Mouse (Mus musculus): ENCODE results near the gene Slc7a7. TPM values are rescaled to one million over a fixed set of nuclear protein-coding genes. Genes with fewer than 3 reads are reported as not detected.

The Slc7a7 gene
- total RNA-seq, 2 experiments from 2014 or later: 2.5 to 2.7 TPM

DNA sequence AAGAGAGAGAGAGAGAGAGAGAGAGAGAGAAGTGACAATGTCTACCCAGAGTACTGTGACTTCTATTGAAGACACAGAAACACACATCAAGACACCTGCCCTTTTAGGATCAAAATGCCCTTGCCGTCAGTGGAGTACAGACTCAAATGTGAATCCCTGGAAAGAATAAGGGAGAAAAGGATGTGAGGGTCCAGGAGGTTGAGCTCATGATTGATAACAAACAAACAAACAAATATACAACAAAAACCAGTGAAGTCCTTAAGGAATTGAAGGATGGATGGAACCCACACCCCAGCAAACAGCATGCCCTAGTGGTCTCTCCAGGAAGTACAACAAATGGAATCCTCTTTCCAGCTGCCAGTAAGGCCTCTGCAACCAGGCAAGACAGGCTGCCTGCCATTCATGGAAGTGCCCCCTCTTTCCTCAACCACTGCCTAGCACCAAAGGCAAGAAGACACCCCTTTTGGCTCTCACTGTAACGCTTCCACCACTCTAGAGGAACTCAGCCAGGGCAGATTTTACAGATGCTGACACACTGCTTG lies 4.9 kb downstream of the Slc7a7 start:
- peak; percentile 68 to 73 for DNase-seq (ENCODE audit: low spot score in 2 of 2)

DNA sequence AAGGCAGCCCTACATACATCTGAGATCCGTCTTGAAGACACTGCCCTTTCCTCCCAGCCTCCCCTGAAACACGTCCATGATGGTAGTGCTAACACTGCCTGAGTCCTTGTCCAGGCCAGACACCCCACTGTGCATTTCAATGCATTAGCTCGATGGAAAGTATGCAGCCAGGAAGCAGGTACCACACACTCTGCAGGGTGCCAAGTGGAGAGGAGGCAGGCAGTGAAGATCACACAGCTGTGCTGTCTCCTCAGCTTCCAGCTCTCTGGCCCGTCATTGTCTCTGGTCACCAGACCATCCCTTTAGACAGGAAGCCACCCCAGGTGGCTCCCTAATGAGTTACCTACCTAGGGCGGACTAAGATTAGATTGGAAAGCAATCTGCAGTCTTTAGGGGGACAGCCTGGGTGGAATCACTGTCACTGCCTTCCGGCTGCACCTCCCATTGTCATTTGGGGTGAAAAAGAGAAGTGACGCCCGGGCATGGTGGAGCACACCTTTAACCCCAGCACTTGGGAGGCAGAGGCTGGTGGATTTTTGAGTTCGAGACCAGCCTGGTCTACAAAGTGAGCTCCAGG lies 5.5 kb downstream of the Slc7a7 start:
- DNase-seq (ENCODE audit: low spot score in 2 of 2): no peak

- no peak for DNase-seq (ENCODE audit: low spot score in 2 of 2)
Observed at GRCm38 (mm10) chr14:54409980-54410810, 7.4 kb downstream of the Slc7a7 start.

GRCm38 (mm10) chr14:54409057-54409645 lies 8.4 kb downstream of the Slc7a7 start:
- no peak for DNase-seq (ENCODE audit: low spot score in 2 of 2)

- DNase-seq (ENCODE audit: low spot score in 2 of 2): no peak
Observed at GRCm38 (mm10) chr14:54408336-54409056, 9.1 kb downstream of the Slc7a7 start.

DNA sequence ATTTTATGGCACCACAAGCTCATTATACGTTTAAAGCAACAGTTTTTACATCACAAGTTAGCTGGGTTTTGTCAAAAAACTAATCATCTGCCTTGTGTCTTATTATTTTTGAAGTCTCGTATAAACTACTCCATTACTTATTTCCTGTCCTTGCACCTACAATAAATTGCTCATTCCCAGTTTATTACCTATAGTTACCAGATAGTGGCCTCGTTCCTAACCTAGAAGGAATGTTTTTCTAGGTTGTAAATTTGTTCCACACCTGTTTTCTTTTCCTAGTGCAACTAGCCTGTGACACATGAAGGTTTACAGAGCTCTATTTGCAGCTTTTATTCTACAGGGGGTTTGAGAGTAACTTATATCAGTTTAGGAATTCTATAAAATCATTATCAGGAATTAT lies 15.9 kb downstream of the Slc7a7 start:
- DNase-seq (ENCODE audit: low spot score in 2 of 2): no peak

- DNase-seq (ENCODE audit: low spot score in 2 of 2): no peak
Observed at GRCm38 (mm10) chr14:54398921-54399382, 18.6 kb downstream of the Slc7a7 start.

DNA sequence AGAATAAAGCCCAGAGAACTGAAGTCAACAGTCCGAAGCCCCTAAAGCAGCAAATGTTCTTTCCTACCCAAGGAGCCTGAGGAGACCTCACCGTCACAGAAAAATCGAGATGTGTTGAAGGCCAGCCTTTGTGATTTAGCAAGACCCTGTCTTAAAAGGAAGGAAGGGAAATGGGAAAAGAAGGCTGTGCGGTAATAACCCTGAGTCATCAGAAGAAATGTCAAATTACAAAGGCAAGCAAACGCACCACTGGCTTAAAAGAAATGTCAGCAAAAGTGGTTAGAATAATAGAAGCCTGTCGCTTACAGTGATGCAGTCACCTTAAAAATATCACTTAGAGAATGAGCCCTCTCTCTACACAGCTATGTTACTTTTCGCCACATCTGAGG lies 19.1 kb downstream of the Slc7a7 start:
- DNase-seq (ENCODE audit: low spot score in 2 of 2): no peak

DNA sequence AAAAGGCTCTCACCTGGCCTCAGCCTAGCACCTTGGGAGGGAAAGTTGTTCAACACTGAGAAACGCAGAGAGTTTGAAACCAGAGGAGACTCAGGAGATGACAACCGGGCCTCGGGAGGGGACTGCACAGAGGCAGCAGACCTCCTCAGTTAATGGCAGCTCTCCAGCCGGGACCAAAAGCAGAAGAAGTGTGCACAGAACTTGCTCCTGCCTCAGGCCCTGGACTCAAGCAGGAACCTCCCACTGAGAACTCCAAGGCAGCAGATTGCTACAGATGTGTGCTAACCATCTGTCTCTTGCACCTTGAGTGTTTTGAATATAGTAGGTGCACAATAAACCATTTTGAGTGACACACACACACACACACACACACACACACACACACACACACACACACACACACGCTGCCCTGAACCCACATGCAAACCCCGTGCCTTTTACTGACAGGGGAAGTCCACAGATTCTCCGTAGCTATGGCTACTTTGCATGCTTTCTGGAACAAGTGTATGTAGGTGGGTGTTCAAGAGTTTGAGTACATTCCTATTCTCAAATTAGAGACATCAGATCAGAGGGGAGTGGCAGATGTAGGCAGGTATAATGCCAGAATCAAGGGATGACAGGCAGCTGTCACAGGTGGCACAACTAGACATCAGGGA lies 19.6 kb downstream of the Slc7a7 start:
- no peak for DNase-seq (ENCODE audit: low spot score in 2 of 2)

DNA sequence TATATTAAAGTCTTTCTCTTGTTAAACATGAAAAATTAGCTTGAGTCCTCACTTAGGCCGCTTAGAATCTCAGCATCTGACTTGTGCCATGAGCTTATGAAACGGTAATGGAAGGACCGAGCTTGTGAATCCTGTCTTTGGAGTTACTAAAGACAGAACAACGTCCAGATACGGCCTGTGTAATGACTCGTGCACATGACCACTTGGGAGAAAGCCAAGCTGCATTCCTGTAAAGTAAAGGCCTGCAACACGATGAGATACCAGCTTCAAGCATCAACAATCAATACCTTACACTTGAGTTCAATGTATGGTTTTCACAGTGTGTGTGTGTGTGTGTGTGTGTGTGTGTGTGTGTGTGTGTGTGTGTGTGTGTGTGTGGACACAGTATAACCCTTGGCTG lies 20.9 kb downstream of the Slc7a7 start:
- DNase-seq (ENCODE audit: low spot score in 2 of 2): no peak

DNA sequence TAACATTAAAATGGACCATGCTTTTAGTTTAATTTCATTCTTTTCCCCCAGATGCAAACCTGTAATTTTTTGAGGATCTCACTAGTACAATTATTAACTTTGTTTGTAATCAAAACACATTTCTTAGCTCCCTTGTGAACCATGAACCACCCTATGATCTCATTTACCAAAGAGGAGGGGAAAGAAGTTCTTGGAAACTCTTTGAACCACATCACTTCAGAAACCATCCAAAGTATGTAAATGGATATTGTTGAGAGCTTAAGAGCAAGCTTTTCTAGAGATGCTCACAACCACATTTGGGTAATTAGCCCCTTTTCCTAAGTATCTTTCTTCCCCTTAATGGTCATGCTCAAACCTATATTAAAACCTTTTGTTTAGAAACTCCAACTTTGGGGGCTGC lies 23.3 kb downstream of the Slc7a7 start:
- no peak for DNase-seq (ENCODE audit: low spot score in 2 of 2)

DNA sequence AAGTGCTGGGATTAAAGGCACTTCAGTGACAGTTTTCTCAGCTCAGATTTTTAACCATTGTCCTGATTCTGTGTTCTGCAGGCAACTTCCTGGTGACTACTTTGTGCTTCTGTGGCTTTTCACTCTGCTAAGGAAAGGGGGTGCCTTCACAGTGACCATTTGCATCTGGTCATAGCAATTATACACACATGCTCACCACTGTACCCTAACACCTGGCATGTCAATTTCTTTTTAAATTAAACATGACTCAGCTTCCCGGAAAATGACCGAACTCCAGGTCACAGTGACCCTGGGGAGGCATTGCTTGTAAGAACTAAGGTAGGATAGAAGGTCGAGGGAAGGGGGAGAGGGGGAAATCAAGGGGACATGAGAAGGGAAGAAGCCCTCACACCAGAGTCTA lies 23.8 kb downstream of the Slc7a7 start:
- DNase-seq (ENCODE audit: low spot score in 2 of 2): no peak

DNA sequence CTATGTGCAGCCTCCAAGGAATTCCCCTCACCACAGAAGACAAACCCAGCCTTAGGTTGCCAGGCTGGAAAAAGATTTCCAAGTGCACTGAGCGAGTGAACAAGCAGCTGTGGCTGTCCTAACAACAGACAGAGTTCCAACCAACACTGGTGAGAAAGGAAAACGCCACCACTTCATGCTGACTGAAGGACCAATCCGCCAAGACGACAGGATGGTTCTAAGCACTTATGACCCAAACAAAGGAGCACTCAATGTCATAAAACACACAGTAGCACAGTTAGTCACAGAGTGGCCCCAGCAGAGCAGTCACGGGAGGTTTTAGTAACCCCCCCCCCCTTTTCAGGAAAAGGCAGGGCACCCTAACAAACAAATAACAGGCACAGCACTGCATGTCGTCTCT lies 26.7 kb downstream of the Slc7a7 start:
- DNase-seq (ENCODE audit: low spot score in 2 of 2): no peak

- DNase-seq (ENCODE audit: low spot score in 2 of 2): no peak
Observed at GRCm38 (mm10) chr14:54387546-54387945, 30.0 kb downstream of the Slc7a7 start.

GRCm38 (mm10) chr14:54385968-54386618 lies 31.5 kb downstream of the Slc7a7 start:
- no peak for DNase-seq (ENCODE audit: low spot score in 2 of 2)

DNA sequence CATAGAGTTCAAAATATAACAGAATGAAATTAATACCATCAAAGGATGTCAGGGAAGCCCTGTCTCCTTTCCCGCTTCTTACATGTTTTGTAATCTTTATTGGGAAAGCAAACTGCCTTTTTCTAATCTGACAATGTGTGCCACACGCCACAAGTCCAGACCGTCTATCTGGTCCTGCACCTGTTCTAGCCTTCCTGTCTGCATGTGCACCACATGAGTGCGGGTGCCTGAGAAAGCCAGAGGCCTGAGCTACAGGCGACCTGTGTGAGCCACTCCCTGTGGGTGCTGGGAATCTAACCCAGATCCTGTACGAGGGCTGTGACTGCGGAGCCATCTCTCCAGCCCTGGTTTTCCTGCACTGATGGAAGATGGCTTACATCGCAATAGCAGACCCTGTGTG lies 33.2 kb downstream of the Slc7a7 start:
- no peak for DNase-seq (ENCODE audit: low spot score in 2 of 2)

DNA sequence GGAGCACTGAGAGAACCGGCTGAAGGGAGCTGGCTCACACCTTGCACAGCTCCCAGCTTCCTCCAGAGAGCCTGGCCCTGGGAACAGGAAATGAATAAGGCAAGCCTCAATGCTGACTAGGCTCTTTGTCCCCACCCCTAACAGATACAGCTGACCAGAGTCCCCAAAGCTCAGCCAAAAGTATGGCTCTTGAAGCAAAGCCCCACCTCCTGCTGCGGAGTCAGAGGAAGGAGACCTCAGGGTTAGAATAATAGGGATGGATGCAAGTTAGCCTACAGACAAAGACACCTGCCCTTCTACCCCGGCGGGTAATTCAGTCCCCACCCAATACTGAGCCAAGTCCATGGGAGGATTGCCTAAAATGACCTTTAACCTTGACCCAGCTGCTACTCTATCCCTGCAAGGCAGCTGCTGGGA lies 34.2 kb downstream of the Slc7a7 start:
- no peak for DNase-seq (ENCODE audit: low spot score in 2 of 2)

DNA sequence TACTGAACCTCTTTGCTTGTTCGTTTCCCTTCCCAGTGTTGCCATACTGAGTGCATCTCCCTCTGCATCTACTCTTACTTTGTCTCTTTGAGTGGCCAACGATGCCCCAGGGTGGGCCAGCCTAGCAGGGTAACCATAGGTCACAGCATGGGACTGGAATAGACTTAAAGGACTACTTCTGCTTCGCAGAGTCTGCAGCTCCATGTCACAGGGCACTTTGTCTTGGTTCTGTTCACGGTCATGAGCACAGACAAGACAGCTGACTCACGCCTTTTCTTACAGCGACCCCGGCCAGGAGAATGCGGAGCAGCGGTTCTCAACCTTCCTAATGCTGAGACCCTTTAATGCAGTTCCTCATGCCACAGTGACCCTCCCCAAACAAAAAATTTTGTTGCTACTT lies 34.9 kb downstream of the Slc7a7 start:
- DNase-seq (ENCODE audit: low spot score in 2 of 2): no peak

DNA sequence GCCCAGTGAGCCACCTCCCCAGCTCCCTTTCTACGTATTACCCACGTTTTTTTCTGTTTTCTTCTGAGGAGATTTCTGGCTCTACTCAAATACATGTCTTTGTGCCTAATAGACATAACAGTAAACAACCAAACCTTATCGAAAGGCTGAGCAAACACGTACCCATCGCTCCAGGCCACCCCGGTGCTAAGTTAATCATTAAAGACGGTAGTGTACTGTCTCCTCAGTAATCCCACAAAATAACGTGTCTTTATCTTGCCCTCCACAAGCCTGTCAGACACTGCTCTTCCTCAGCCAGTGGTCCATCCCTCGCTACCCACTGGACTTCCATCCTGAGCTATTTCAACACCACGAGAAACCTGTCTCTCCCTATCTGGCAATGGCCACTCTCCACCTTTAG lies 35.8 kb downstream of the Slc7a7 start:
- no peak for DNase-seq (ENCODE audit: low spot score in 2 of 2)

DNA sequence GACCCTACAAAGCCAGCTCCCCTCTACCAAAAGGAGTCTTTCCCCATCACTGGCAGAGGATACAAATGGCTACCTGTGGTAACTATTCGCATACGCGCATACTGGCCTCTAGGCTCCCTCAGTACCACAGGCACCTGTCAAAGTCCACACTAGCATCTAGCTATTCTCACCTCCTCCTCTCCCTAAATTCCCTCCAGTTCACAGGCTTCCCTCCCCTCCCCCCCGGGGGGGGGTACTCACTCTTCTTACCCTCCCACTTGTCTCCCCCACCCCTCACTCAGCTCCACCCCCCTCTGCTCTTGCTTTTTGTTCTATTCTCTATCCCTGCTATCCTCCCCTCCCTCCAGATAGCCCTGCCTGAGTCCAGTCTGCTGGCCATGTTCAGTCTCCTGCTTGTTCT lies 37.0 kb downstream of the Slc7a7 start:
- DNase-seq (ENCODE audit: low spot score in 2 of 2): no peak

DNA sequence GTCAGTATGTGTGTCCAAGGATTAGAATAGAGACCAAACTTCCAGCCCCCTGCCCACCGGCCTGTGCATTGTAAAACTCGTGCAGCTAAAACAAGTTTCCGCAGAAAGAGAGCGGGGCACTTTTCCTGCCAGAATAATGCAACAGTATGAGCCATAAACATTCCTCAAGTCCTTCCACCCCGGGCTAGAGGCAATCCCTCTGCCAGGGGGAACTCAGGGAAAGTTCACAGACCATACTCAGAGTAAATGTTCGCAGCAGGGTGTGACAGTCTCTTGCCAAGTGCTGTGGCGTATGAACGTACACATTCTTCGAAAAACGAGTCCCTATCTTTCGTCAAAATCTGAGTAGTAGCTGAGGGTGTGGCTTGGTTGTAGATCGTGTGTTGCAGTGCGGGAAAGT lies 38.0 kb downstream of the Slc7a7 start:
- no peak for DNase-seq (ENCODE audit: low spot score in 2 of 2)
